Mouse (Mus musculus) hindbrain, embryonic 14.5 days (tissue): ENCODE results near the gene Gm8332. TPM values are rescaled to one million over a fixed set of nuclear protein-coding genes. Genes with fewer than 3 reads are reported as not detected.
"Not testable (repeated sequence)": the region's sequence is repeated elsewhere in the genome, so short reads cannot be mapped to it uniquely, and the experiment has no call there.

Experiments used
- ATAC-seq: fragments of 200-750 bp; cut with Nextera tagmentation; 2 replicates; pipeline ENCODE4 v1.8.0; 2017; ENCODE audit warnings: moderate number of reproducible peaks, mild to moderate bottlenecking, moderate TSS enrichment, moderate library complexity; ENCODE audit not compliant: low FRiP score
- DNase-seq: peaks from one replicate; pipeline ENCODE4 v3.0.0-alpha.2; 2015; ENCODE audit warnings: low spot score
- H3K27ac ChIP-seq: fragments of 300-500 bp; sonication (generic); 2 replicates; pipeline ENCODE4 v1.5.1; 2014; ENCODE audit warnings: mild to moderate bottlenecking, moderate library complexity
- H3K27me3 ChIP-seq: fragments of 300-500 bp; sonication (generic); 2 replicates; pipeline ENCODE4 v1.6.1; 2014; ENCODE audit warnings: mild to moderate bottlenecking, low read length, mixed read lengths; ENCODE audit not compliant: control insufficient read depth, insufficient read depth
- H3K36me3 ChIP-seq: fragments of 300-500 bp; sonication (generic); replicated peaks from 2 replicates; pipeline ENCODE4 v1.6.1; 2014; ENCODE audit not compliant: control insufficient read depth, insufficient read depth
- H3K4me1 ChIP-seq: fragments of 300-500 bp; sonication (generic); replicated peaks from 2 replicates; pipeline ENCODE4 v1.6.1; 2014; ENCODE audit warnings: antibody characterized with exemption, low read length, mixed read lengths; ENCODE audit not compliant: control insufficient read depth, insufficient read depth
- H3K4me2 ChIP-seq: fragments of 300-500 bp; sonication (generic); replicated peaks from 2 replicates; pipeline ENCODE4 v1.6.1; 2014; ENCODE audit warnings: mild to moderate bottlenecking, moderate library complexity
- H3K4me3 ChIP-seq: fragments of 300-500 bp; sonication (generic); replicated peaks from 2 replicates; pipeline ENCODE4 v1.5.1; 2014; ENCODE audit warnings: mild to moderate bottlenecking, low read length
- H3K9ac ChIP-seq: fragments of 300-500 bp; sonication (generic); 2 replicates; pipeline ENCODE4 v1.6.1; 2014
- H3K9me3 ChIP-seq: fragments of 300-500 bp; sonication (generic); 2 replicates; pipeline ENCODE4 v1.6.1; 2016; ENCODE audit warnings: low read length; ENCODE audit not compliant: control insufficient read depth
- WGBS: fragments of 180-500 bp; shearing (Covaris S2); extraction: QIAGEN DNeasy Blood & Tissue Kit; methylation state at CpG from one replicate; pipeline ENCODE4 v1.1.7; 2014; 5-methylcytosine and 5-hydroxymethylcytosine counted together
- polyA plus RNA-seq: library from polyadenylated mRNA; unstranded; fragments of >200 nt; fragmentation: Nextera tagmentation; extraction: Ambion mirVana; gene quantifications from 2 replicates; pipeline ENCODE4 v1.2.1, GENCODE M21; 2014

Gm8332 gene
- polyA plus RNA-seq, 1 experiment from 2014 or later: not detected

DNA sequence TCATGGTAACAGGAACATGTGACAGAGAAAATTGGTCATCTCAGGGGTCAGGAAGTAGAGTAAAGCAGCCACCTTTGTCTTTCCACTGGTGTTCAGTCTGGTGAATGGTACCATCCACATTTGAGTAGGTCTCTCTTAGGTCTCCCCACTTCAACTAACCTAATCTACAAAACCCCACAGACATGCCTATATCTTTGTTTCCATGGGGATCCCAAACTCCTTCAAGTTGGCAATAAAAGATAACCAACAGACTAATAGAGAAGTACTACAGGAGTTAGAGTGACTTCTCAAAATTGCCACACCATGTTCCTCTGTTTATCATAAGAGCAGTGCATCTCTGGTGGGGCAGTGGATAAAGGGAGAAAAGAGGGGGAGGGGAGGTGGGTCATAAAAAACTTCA is 31.8 kb downstream of the Gm8332 start:
- not testable (repeated sequence) for H3K9ac ChIP-seq, H3K27me3 ChIP-seq, H3K36me3 ChIP-seq, H3K9me3 ChIP-seq, H3K4me3 ChIP-seq, H3K4me1 ChIP-seq, ATAC-seq, H3K4me2 ChIP-seq, H3K27ac ChIP-seq, DNase-seq

DNA sequence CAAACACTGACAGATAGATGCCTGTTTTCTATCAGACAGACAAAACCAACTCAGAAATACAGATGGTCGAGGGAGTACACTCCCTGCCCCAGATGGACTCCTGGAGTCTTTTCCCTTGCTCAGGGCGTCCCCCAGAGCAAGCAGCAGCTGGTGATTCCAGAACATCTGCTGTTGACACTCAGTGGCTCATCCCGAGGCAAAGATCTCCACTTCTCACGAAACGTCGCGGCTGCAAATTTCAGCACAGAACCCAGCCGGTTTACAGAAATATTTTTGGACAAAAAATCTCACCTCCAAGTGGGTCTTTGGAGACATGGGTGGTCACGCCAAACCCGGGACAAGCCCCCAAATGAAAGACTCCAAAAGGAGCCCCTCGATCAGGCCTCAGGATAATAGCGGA is 35.3 kb downstream of the Gm8332 start:
- Histone ChIP-seq H3K4me2 (no peak overlapping the region), H3K36me3 (no peaks in the 10 kb centered on the region), H3K9me3 (no peaks in the 10 kb centered on the region), H3K27ac (no peak overlapping the region), H3K9ac (no peak overlapping the region), H3K4me1 (no peaks in the 10 kb centered on the region), H3K4me3 (no peak overlapping the region), H3K27me3 (no peaks in the 10 kb centered on the region)
- WGBS: 89% methylated on average over 12 of the region's 12 CpGs
- ATAC-seq (no peak), DNase-seq (no peak)

DNA sequence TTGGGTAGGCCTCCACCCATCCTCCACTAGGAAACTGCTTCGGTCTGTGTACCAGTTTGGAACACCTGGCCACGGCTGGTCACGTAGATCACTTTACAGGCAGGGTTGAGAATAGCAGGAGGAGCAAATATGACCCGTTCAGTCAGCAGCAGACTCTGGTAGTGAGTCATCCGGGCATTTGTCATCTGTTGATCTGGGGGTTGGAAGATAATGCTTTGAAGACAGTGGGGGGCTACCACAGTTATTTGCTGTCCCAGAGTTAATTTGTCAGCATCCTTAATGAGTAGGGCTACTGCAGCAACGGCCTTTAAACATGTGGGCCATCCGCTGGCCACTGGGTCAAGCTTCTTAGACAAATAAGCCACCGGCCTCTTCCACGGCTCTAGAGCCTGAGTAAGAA is 38.4 kb downstream of the Gm8332 start:
- not testable (repeated sequence) for H3K36me3 ChIP-seq, H3K27ac ChIP-seq, H3K27me3 ChIP-seq, H3K9me3 ChIP-seq, ATAC-seq, H3K4me2 ChIP-seq, H3K4me3 ChIP-seq, DNase-seq, H3K4me1 ChIP-seq, H3K9ac ChIP-seq
- 87% methylated on average over 9 of the region's 9 CpGs for WGBS

DNA sequence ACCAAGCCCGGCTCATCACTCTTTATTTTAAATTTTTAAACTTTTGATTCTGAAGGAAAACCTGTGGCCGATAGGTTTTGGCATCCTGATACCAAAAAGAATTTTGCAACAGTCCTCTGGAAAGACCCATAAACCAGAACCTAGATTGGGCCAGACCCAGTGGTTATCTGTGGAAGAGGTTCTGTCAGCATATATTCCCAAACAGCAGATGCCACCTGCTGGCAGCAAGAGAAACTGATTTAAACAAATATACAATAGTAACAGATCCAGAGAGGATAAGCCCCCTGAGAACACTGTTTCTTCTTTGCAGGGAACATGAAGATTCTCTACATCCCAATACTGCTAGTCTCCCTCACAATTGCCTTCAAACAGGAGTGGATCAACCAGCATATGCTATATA is 47.0 kb downstream of the Gm8332 start:
- Histone ChIP-seq H3K4me1 (no peaks in the 10 kb centered on the region), H3K36me3 (no peaks in the 10 kb centered on the region), H3K27me3 (no peaks in the 10 kb centered on the region), H3K9me3 (no peaks in the 10 kb centered on the region), H3K4me2 (no peak overlapping the region), H3K4me3 (no peak overlapping the region), H3K9ac (no peak overlapping the region), H3K27ac (no peak overlapping the region)
- DNase-seq (no peak), ATAC-seq (no peak)
- WGBS: 90% methylated on average over 2 of the region's 2 CpGs

Other genes with a start within 250 kb of the Gm8332 start
- gene Gm2075, start 238.3 kb downstream of the Gm8332 start, polyA plus RNA-seq: not detected in 2 replicates
- gene Gm6803, start 231.3 kb downstream of the Gm8332 start, polyA plus RNA-seq: not detected in 2 replicates
- gene Gm2056, start 223.1 kb downstream of the Gm8332 start, polyA plus RNA-seq: not detected in 2 replicates
- gene Gm16368, start 166.4 kb downstream of the Gm8332 start, polyA plus RNA-seq: not detected in 2 replicates
- not detected in 2 replicates for gene Gm10436, start 68.0 kb downstream of the Gm8332 start, polyA plus RNA-seq
- not detected in 2 replicates for gene Gm5662, start 24.4 kb upstream of the Gm8332 start, polyA plus RNA-seq
- gene Gm5039, start 73.9 kb upstream of the Gm8332 start, polyA plus RNA-seq: not detected in 2 replicates
- gene Adck1, start 110.5 kb upstream of the Gm8332 start, polyA plus RNA-seq: 31.3 and 33.9 TPM in 2 replicates